Mouse (Mus musculus): Measurements from ENCODE around the gene Pdpn. TPM values are rescaled to one million over a fixed set of nuclear protein-coding genes. Genes with fewer than 3 reads are reported as not detected.
A peak's percentile ranks its signal among the peaks of the same experiment; 100 is the strongest.

Pdpn gene
- polyA plus RNA-seq, 1 experiment from 2014 or later: 49.9 TPM

DNA sequence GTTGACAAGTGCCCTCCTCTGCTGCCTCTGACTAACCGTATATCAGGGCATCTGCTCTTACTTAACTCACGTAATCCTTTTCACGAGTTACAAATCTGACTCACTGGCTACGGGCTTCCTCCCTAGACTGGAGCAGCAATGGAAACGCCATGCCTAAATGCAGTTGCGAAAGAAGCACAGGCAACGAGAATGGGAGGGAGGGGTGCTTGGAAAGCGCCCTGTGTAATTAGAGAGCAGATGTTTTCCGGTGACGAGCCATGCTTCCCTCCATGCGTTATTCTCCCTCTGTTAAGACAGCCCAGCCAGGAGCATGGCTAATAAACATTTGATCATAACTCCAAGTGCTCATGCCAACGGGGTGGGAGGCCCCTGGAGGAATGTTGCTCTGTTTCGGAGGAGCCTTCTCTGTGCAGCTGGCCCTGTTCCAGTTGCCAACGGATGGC is 20.9 kb downstream of the Pdpn start:
- Histone ChIP-seq H3K4me1 (replicated peaks; ENCODE audit: insufficient read depth, low read length) (no peaks in the 10 kb centered on the region), H3K9ac (ENCODE audit: low read depth, low read length) (no peak overlapping the region), H3K4me3 (replicated peaks; ENCODE audit: low read depth, low read length) (no peak overlapping the region), H3K27ac (no peak overlapping the region), H3K36me3 (ENCODE audit: insufficient read depth, low read length) (no peaks in the 10 kb centered on the region; the same call in 1 of the 2 replicates), H3K4me2 (ENCODE audit: low read length) (no peak overlapping the region), H3K27me3 (ENCODE audit: insufficient read depth, low read length) (no peaks in the 10 kb centered on the region), H3K9me3 (replicated peaks; ENCODE audit: low read length) (no peaks in the 10 kb centered on the region)
- ATAC-seq (replicated peaks; ENCODE audit: low FRiP score, low read depth) (no peak), DNase-seq (ENCODE audit: low spot score) (peak; percentile 79)
- TF ChIP-seq CTCF (IDR thresholded peaks at IDR 0.05; ENCODE audit: low read depth): no peak
- WGBS: 17% methylated on average over 14 of the region's 14 CpGs

DNA sequence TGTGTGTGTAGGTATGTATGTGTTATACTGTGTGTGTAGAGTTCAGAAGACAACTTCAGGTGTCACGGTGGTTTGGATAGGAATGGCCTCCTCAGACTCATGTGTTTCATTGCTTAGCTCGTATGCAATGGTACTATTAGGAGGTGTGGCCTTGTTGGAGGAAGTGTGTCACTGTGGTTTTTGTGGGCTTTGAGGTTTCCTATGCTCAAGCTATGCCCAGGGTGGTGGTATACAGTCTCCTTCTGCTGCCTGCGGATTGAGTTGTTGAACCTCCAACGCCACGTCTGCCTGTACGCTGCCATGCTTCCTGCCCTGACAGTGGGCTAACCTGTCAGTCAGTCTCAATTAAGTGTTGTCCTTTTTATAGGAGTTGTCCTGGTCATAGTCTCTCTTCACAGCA is 22.0 kb downstream of the Pdpn start:
- ATAC-seq (replicated peaks; ENCODE audit: low FRiP score, low read depth) (no peak), DNase-seq (ENCODE audit: low spot score) (no peak)
- no peaks in the 10 kb centered on the region; the same call in 1 of the 2 replicates for H3K36me3 ChIP-seq (ENCODE audit: insufficient read depth, low read length)
- H3K27ac ChIP-seq: no peak overlapping the region
- no peak overlapping the region for H3K9ac ChIP-seq (ENCODE audit: low read depth, low read length)
- no peak overlapping the region for H3K4me3 ChIP-seq (replicated peaks; ENCODE audit: low read depth, low read length)
- WGBS: 89% methylated on average over 6 of the region's 6 CpGs
- H3K4me2 ChIP-seq (ENCODE audit: low read length): no peak overlapping the region
- no peaks in the 10 kb centered on the region for H3K27me3 ChIP-seq (ENCODE audit: insufficient read depth, low read length)
- no peaks in the 10 kb centered on the region for H3K4me1 ChIP-seq (replicated peaks; ENCODE audit: insufficient read depth, low read length)
- no peak for TF ChIP-seq CTCF (IDR thresholded peaks at IDR 0.05; ENCODE audit: low read depth)
- no peaks in the 10 kb centered on the region for H3K9me3 ChIP-seq (replicated peaks; ENCODE audit: low read length)

DNA sequence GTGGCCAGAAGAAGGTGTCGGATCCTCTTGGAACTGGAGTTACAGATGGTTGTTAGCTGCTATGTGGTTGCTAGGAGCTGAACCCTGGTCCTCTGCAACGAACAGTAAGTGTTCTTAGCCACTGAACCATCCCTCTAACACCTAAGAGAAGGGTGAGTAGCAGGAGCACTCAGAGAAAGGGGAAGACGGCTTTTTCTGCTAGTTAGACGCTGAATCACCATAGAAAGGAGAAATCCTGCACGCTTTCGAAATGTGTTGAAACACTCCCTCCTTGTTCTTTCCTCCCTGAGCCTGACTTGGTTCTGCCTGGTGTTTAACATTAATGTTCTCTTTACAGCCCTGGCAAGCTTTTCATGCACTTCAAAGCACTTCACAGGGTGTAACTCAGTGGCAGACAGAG is 27.8 kb downstream of the Pdpn start:
- WGBS: 74% methylated on average over 6 of the region's 6 CpGs
- Histone ChIP-seq H3K9ac (ENCODE audit: low read depth, low read length) (no peak overlapping the region), H3K4me2 (ENCODE audit: low read length) (no peak overlapping the region), H3K4me1 (replicated peaks; ENCODE audit: insufficient read depth, low read length) (no peaks in the 10 kb centered on the region), H3K36me3 (ENCODE audit: insufficient read depth, low read length) (peaks cover 2% of the 10 kb centered on the region; the same call in 1 of the 2 replicates), H3K27ac (no peak overlapping the region), H3K4me3 (replicated peaks; ENCODE audit: low read depth, low read length) (no peak overlapping the region), H3K9me3 (replicated peaks; ENCODE audit: low read length) (no peaks in the 10 kb centered on the region), H3K27me3 (ENCODE audit: insufficient read depth, low read length) (no peaks in the 10 kb centered on the region)
- no peak for TF ChIP-seq CTCF (IDR thresholded peaks at IDR 0.05; ENCODE audit: low read depth)
- no peak for DNase-seq (ENCODE audit: low spot score)
- ATAC-seq (replicated peaks; ENCODE audit: low FRiP score, low read depth): no peak

GRCm38 (mm10) chr4:143270903-143271302 is 28.5 kb downstream of the Pdpn start:
- Histone ChIP-seq H3K36me3 (ENCODE audit: insufficient read depth, low read length) (peaks cover 2% of the 10 kb centered on the region; the same call in 1 of the 2 replicates), H3K27ac (no peak overlapping the region), H3K4me1 (replicated peaks; ENCODE audit: insufficient read depth, low read length) (no peaks in the 10 kb centered on the region), H3K4me3 (replicated peaks; ENCODE audit: low read depth, low read length) (no peak overlapping the region), H3K4me2 (ENCODE audit: low read length) (no peak overlapping the region), H3K27me3 (ENCODE audit: insufficient read depth, low read length) (no peaks in the 10 kb centered on the region), H3K9me3 (replicated peaks; ENCODE audit: low read length) (no peaks in the 10 kb centered on the region), H3K9ac (ENCODE audit: low read depth, low read length) (no peak overlapping the region)
- 75% methylated on average over 3 of the region's 3 CpGs for WGBS
- no peak for DNase-seq (ENCODE audit: low spot score)
- no peak for ATAC-seq (replicated peaks; ENCODE audit: low FRiP score, low read depth)
- no peak for TF ChIP-seq CTCF (IDR thresholded peaks at IDR 0.05; ENCODE audit: low read depth)

DNA sequence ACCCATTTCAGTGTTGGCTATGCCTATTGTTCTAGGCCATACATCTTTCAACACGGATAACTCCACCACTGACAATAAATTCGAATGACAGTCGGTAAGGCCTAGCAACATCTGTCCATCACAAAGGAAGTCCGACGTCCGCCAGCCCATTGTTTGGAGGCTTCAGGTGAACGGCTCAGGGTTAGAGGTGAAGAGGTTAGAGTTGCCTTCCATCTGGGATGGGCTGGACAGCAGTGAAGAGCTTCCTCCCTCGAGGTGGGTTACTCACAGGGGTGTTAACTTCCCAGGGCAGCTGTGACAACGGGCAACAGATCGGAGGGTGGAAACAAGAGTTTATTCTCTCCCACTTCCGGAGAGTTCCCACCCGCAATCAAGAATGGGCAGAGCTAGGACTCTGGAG is 36.7 kb downstream of the Pdpn start:
- ATAC-seq (replicated peaks; ENCODE audit: low FRiP score, low read depth) (no peak), DNase-seq (ENCODE audit: low spot score) (no peak)
- Histone ChIP-seq H3K4me2 (ENCODE audit: low read length) (no peak overlapping the region), H3K9me3 (replicated peaks; ENCODE audit: low read length) (no peaks in the 10 kb centered on the region), H3K36me3 (ENCODE audit: insufficient read depth, low read length) (no peaks in the 10 kb centered on the region), H3K27me3 (ENCODE audit: insufficient read depth, low read length) (no peaks in the 10 kb centered on the region), H3K4me1 (replicated peaks; ENCODE audit: insufficient read depth, low read length) (0 out of 2 replicates have a peak, but pooled peaks cover 3% of the 10 kb centered on the region), H3K27ac (no peak overlapping the region), H3K4me3 (replicated peaks; ENCODE audit: low read depth, low read length) (no peak overlapping the region), H3K9ac (ENCODE audit: low read depth, low read length) (no peak overlapping the region)
- no peak for TF ChIP-seq CTCF (IDR thresholded peaks at IDR 0.05; ENCODE audit: low read depth)
- WGBS: 50% methylated on average over 12 of the region's 12 CpGs

DNA sequence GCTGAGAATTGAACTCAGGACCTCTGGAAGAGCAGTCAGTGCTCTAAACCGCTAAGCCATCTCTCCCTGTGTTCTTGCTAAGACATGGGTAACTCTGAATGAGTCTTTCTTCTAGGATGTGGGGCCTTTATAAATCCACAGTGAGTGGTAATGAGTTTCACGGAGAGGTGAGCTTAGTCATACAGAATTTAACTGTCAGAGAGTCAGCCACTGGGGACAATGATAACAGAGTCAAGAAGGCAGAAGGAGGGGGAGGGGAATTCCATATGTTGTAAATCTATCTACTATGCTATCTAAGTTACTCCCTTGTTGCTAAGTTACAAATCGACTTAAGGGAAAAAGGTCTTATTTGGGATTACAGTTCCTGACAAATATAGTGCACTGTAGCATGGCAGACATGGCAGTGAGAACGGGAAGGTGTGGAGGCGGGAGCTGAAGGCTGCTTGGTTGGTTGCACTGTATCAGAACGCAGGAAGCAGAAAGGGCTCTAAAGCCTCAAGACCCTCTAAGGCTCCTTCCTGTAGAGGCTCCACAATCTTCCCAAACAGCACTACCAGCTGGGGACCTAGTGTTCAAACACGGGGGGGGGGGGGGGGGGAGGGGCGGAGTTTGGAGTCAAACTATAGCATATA is 39.5 kb downstream of the Pdpn start:
- TF ChIP-seq CTCF (IDR thresholded peaks at IDR 0.05; ENCODE audit: low read depth): no peak
- no peaks in the 10 kb centered on the region for H3K36me3 ChIP-seq (ENCODE audit: insufficient read depth, low read length)
- 0 out of 2 replicates have a peak, but pooled peaks cover 3% of the 10 kb centered on the region for H3K4me1 ChIP-seq (replicated peaks; ENCODE audit: insufficient read depth, low read length)
- no peaks in the 10 kb centered on the region for H3K9me3 ChIP-seq (replicated peaks; ENCODE audit: low read length)
- no peak overlapping the region for H3K9ac ChIP-seq (ENCODE audit: low read depth, low read length)
- ATAC-seq (replicated peaks; ENCODE audit: low FRiP score, low read depth): no peak
- no peak overlapping the region for H3K4me2 ChIP-seq (ENCODE audit: low read length)
- no peak overlapping the region for H3K27ac ChIP-seq
- 29% methylated on average over 8 of the region's 8 CpGs for WGBS
- H3K4me3 ChIP-seq (replicated peaks; ENCODE audit: low read depth, low read length): no peak overlapping the region
- DNase-seq (ENCODE audit: low spot score): peak; percentile 26
- no peaks in the 10 kb centered on the region for H3K27me3 ChIP-seq (ENCODE audit: insufficient read depth, low read length)
